Mouse (Mus musculus): ENCODE measurements at regions not wholly inside any gene's neighbourhood (a gene's known extent, or its start where the extent isn't known, plus 50 kb on each side); places are given as distances from the start of the nearest gene placed in this dataset.

- Histone ChIP-seq H3K27me3 (no peaks in the 10 kb centered on the region), H3K36me3 (no peaks in the 10 kb centered on the region), H3K4me1 (no peaks in the 10 kb centered on the region), H3K27ac (no peak overlapping the region), H3K9me3 (no peaks in the 10 kb centered on the region), H3K4me3 (no peak overlapping the region), H3K9ac (no peak overlapping the region), H3K4me2 (replicated peaks) (no peak overlapping the region)
- no peak for ATAC-seq (ENCODE audit: insufficient number of reproducible peaks, insufficient read depth, low FRiP score, low TSS enrichment)
- WGBS, result 95% methylated on average over 1 of the region's 1 CpGs
Measured at GRCm38 (mm10) chr8:64472801-64473270, 220.0 kb downstream of the Cpe start.

GRCm38 (mm10) chr8:64461136-64461535, 231.7 kb downstream of the Cpe start:
- WGBS, result 85% methylated on average over 4 of the region's 4 CpGs
- H3K9ac ChIP-seq, result no peak overlapping the region
- H3K36me3 ChIP-seq, result no peaks in the 10 kb centered on the region
- no peaks in the 10 kb centered on the region for H3K4me1 ChIP-seq
- no peak for ATAC-seq (ENCODE audit: insufficient number of reproducible peaks, insufficient read depth, low FRiP score, low TSS enrichment)
- H3K27me3 ChIP-seq, result no peaks in the 10 kb centered on the region
- H3K9me3 ChIP-seq, result no peaks in the 10 kb centered on the region
- no peak overlapping the region for H3K4me3 ChIP-seq
- H3K4me2 ChIP-seq (replicated peaks), result no peak overlapping the region
- H3K27ac ChIP-seq, result no peak overlapping the region

GRCm38 (mm10) chr8:64456970-64457369, 235.9 kb downstream of the Cpe start:
- no peak for ATAC-seq (ENCODE audit: insufficient number of reproducible peaks, insufficient read depth, low FRiP score, low TSS enrichment)
- Histone ChIP-seq H3K9me3 (no peaks in the 10 kb centered on the region), H3K36me3 (no peaks in the 10 kb centered on the region), H3K27me3 (no peaks in the 10 kb centered on the region), H3K4me2 (replicated peaks) (no peak overlapping the region), H3K4me3 (no peak overlapping the region), H3K27ac (no peak overlapping the region), H3K9ac (no peak overlapping the region), H3K4me1 (no peaks in the 10 kb centered on the region)
- 77% methylated on average over 5 of the region's 5 CpGs for WGBS

GRCm38 (mm10) chr8:64454736-64455135, 238.1 kb downstream of the Cpe start:
- Histone ChIP-seq H3K9ac (no peak overlapping the region), H3K27ac (no peak overlapping the region), H3K4me2 (replicated peaks) (no peak overlapping the region), H3K4me3 (no peak overlapping the region), H3K27me3 (no peaks in the 10 kb centered on the region), H3K9me3 (no peaks in the 10 kb centered on the region), H3K4me1 (no peaks in the 10 kb centered on the region), H3K36me3 (no peaks in the 10 kb centered on the region)
- ATAC-seq (ENCODE audit: insufficient number of reproducible peaks, insufficient read depth, low FRiP score, low TSS enrichment), result no peak
- 78% methylated on average over 4 of the region's 4 CpGs for WGBS

GRCm38 (mm10) chr8:64445366-64445765, 239.3 kb upstream of the Tll1 start:
- no peaks in the 10 kb centered on the region for H3K36me3 ChIP-seq
- H3K9ac ChIP-seq, result no peak overlapping the region
- no peak overlapping the region for H3K4me2 ChIP-seq (replicated peaks)
- peaks cover 6% of the 10 kb centered on the region; the same call in 1 of the 2 replicates for H3K4me1 ChIP-seq
- no peak overlapping the region for H3K27ac ChIP-seq
- no peaks in the 10 kb centered on the region for H3K9me3 ChIP-seq
- H3K4me3 ChIP-seq, result no peak overlapping the region
- WGBS, result 90% methylated on average over 3 of the region's 3 CpGs
- H3K27me3 ChIP-seq, result 0 out of 2 replicates have a peak, but pooled peaks cover 3% of the 10 kb centered on the region
- ATAC-seq (ENCODE audit: insufficient number of reproducible peaks, insufficient read depth, low FRiP score, low TSS enrichment), result no peak

GRCm38 (mm10) chr8:64444429-64444828, 238.4 kb upstream of the Tll1 start:
- Histone ChIP-seq H3K27me3 (peaks cover 4% of the 10 kb centered on the region; the same call in 1 of the 2 replicates), H3K4me3 (no peak overlapping the region), H3K4me1 (peaks cover 6% of the 10 kb centered on the region; the same call in 1 of the 2 replicates), H3K9me3 (no peaks in the 10 kb centered on the region), H3K4me2 (replicated peaks) (no peak overlapping the region), H3K36me3 (no peaks in the 10 kb centered on the region), H3K27ac (no peak overlapping the region), H3K9ac (no peak overlapping the region)
- 46% methylated on average over 5 of the region's 5 CpGs for WGBS
- peak; percentile 79; the same call in 1 of the 2 replicates for ATAC-seq (ENCODE audit: insufficient number of reproducible peaks, insufficient read depth, low FRiP score, low TSS enrichment)

GRCm38 (mm10) chr8:64438489-64438888, 232.4 kb upstream of the Tll1 start:
- Histone ChIP-seq H3K9ac (no peak overlapping the region), H3K27ac (no peak overlapping the region), H3K27me3 (peaks cover 7% of the 10 kb centered on the region; the same call in 1 of the 2 replicates), H3K9me3 (no peaks in the 10 kb centered on the region), H3K36me3 (no peaks in the 10 kb centered on the region), H3K4me1 (0 out of 2 replicates have a peak, but pooled peaks cover 4% of the 10 kb centered on the region), H3K4me2 (replicated peaks) (no peak overlapping the region), H3K4me3 (no peak overlapping the region)
- peak; percentile 69; the same call in 1 of the 2 replicates for ATAC-seq (ENCODE audit: insufficient number of reproducible peaks, insufficient read depth, low FRiP score, low TSS enrichment)
- WGBS, result 25% methylated on average over 5 of the region's 5 CpGs

- Histone ChIP-seq H3K27me3 (peaks cover 7% of the 10 kb centered on the region; the same call in 1 of the 2 replicates), H3K9me3 (no peaks in the 10 kb centered on the region), H3K36me3 (no peaks in the 10 kb centered on the region), H3K27ac (no peak overlapping the region), H3K9ac (no peak overlapping the region), H3K4me1 (0 out of 2 replicates have a peak, but pooled peaks cover 4% of the 10 kb centered on the region), H3K4me3 (no peak overlapping the region), H3K4me2 (replicated peaks) (no peak overlapping the region)
- WGBS, result 75% methylated on average over 7 of the region's 7 CpGs
- peak; percentile 82 for ATAC-seq (ENCODE audit: insufficient number of reproducible peaks, insufficient read depth, low FRiP score, low TSS enrichment)
Measured at GRCm38 (mm10) chr8:64434648-64435047, 228.6 kb upstream of the Tll1 start.

GRCm38 (mm10) chr8:64422850-64423214, 216.8 kb upstream of the Tll1 start:
- Histone ChIP-seq H3K27me3 (no peaks in the 10 kb centered on the region), H3K4me1 (no peaks in the 10 kb centered on the region), H3K36me3 (no peaks in the 10 kb centered on the region), H3K4me3 (no peak overlapping the region), H3K4me2 (replicated peaks) (no peak overlapping the region), H3K9me3 (no peaks in the 10 kb centered on the region), H3K27ac (no peak overlapping the region), H3K9ac (no peak overlapping the region)
- 44% methylated on average over 4 of the region's 4 CpGs for WGBS
- no peak for ATAC-seq (ENCODE audit: insufficient number of reproducible peaks, insufficient read depth, low FRiP score, low TSS enrichment)

- WGBS, result 33% methylated on average over 8 of the region's 8 CpGs
- H3K4me2 ChIP-seq (replicated peaks), result no peak overlapping the region
- no peak overlapping the region for H3K9ac ChIP-seq
Measured at GRCm38 (mm10) chr8:64422200-64422849, 216.3 kb upstream of the Tll1 start.

GRCm38 (mm10) chr8:64421502-64422199, 215.6 kb upstream of the Tll1 start:
- Histone ChIP-seq H3K27ac (no peak overlapping the region), H3K4me3 (no peak overlapping the region), H3K9ac (no peak overlapping the region), H3K9me3 (no peaks in the 10 kb centered on the region), H3K36me3 (no peaks in the 10 kb centered on the region), H3K4me1 (no peaks in the 10 kb centered on the region), H3K27me3 (no peaks in the 10 kb centered on the region), H3K4me2 (replicated peaks) (no peak overlapping the region)
- ATAC-seq (ENCODE audit: insufficient number of reproducible peaks, insufficient read depth, low FRiP score, low TSS enrichment), result no peak
- 86% methylated on average over 6 of the region's 6 CpGs for WGBS

More at GRCm38 (mm10) chr8:64422200-64422849, 216.3 kb upstream of the Tll1 start:
- no peak overlapping the region for H3K4me3 ChIP-seq
- no peak overlapping the region for H3K27ac ChIP-seq
- no peaks in the 10 kb centered on the region for H3K4me1 ChIP-seq
- no peaks in the 10 kb centered on the region for H3K9me3 ChIP-seq
- H3K36me3 ChIP-seq, result no peaks in the 10 kb centered on the region
- no peak for ATAC-seq (ENCODE audit: insufficient number of reproducible peaks, insufficient read depth, low FRiP score, low TSS enrichment)
- no peaks in the 10 kb centered on the region for H3K27me3 ChIP-seq

All from embryonic facial prominence, embryonic 12.5 days (tissue).